Mouse (Mus musculus) kidney, adult 18-20 months (tissue): ENCODE data around the gene Rere.

Source experiments
- DNase-seq: peaks from one replicate; pipeline ENCODE4 v3.0.0; 2021

The Rere gene

GRCm38 (mm10) chr4:150566193-150566592, 284.7 kb downstream of the Rere start:
- no peak for DNase-seq

- DNase-seq, result peak; percentile 69
Measured at GRCm38 (mm10) chr4:150568318-150569134, 287.1 kb downstream of the Rere start.

GRCm38 (mm10) chr4:150569135-150569833, 287.8 kb downstream of the Rere start:
- peak; percentile 85 for DNase-seq

- DNase-seq, result no peak
Measured at GRCm38 (mm10) chr4:150569834-150570571, 288.6 kb downstream of the Rere start.

- DNase-seq, result no peak
Measured at GRCm38 (mm10) chr4:150570793-150571192, 289.3 kb downstream of the Rere start.

- peak; percentile 66 for DNase-seq
Measured at GRCm38 (mm10) chr4:150572104-150572691, 290.8 kb downstream of the Rere start.

- DNase-seq, result no peak
Measured at GRCm38 (mm10) chr4:150572938-150573337, 291.5 kb downstream of the Rere start.

GRCm38 (mm10) chr4:150575363-150576092, 294.1 kb downstream of the Rere start:
- DNase-seq, result no peak

GRCm38 (mm10) chr4:150576339-150576738, 294.9 kb downstream of the Rere start:
- no peak for DNase-seq

GRCm38 (mm10) chr4:150578021-150578420, 296.6 kb downstream of the Rere start:
- no peak for DNase-seq

GRCm38 (mm10) chr4:150581931-150582723, 300.7 kb downstream of the Rere start:
- no peak for DNase-seq

GRCm38 (mm10) chr4:150582966-150583776, 301.7 kb downstream of the Rere start:
- DNase-seq, result peak; percentile 83

- no peak for DNase-seq
Measured at GRCm38 (mm10) chr4:150583777-150584135, 302.3 kb downstream of the Rere start.

- no peak for DNase-seq
Measured at GRCm38 (mm10) chr4:150585800-150586199, 304.4 kb downstream of the Rere start.

GRCm38 (mm10) chr4:150586275-150586674, 304.8 kb downstream of the Rere start:
- no peak for DNase-seq

- DNase-seq, result no peak
Measured at GRCm38 (mm10) chr4:150587597-150588299, 306.3 kb downstream of the Rere start.

- DNase-seq, result no peak
Measured at GRCm38 (mm10) chr4:150588300-150588621, 306.8 kb downstream of the Rere start.

GRCm38 (mm10) chr4:150590621-150591282, 309.3 kb downstream of the Rere start:
- no peak for DNase-seq

- DNase-seq, result no peak
Measured at GRCm38 (mm10) chr4:150591602-150592001, 310.2 kb downstream of the Rere start.

GRCm38 (mm10) chr4:150592087-150592486, 310.6 kb downstream of the Rere start:
- no peak for DNase-seq
